13 mouse cellular contexts compared by ENCODE assay signal in genomic region chr2:9433110-9433940, GRCm38 (mm10).
DNase-seq lines count a peak whose midpoint lies in the region; ATAC-seq lines count a peak whose summit lies in the region.
"Had no signal": no experiment of that assay in that cellular context is flagged by ENCODE, and none has a peak within 500 bp of the region (broad histone marks: within the 10 kb centered on the region; RNA-seq: fewer than 3 reads in every experiment).

No protein-coding gene starts in this region.

- ATAC-seq in heart, embryonic 16.5 days (replicated peaks; ENCODE audit: extremely low read depth, insufficient read depth, low FRiP score) = no peak
- 0 out of 2 replicates have a peak, but pooled peaks have one; percentile 41 for ATAC-seq in neural tube, embryonic 15.5 days (ENCODE audit: low FRiP score)

- H3K9me3 ChIP-seq in heart, embryonic 16.5 days (replicated peaks; ENCODE audit: control insufficient read depth, low read length) = no peaks in the 10 kb centered on the region
- H3K9me3 ChIP-seq in neural tube, embryonic 15.5 days (replicated peaks) = no peaks in the 10 kb centered on the region
- H3K9me3 ChIP-seq: limb, embryonic 15.5 days had no signal

- no peak for DNase-seq in heart, adult 9 months (ENCODE audit: low spot score in 2 of 2)
- no peak for DNase-seq in neural tube, embryonic 10.5 days (ENCODE audit: extremely low spot score, low spot score)
- peak; percentile 28 to 36 for DNase-seq in layer of hippocampus, adult 18-20 months (ENCODE audit: low spot score in 2 of 2)
- peak; percentile 2 for DNase-seq in retina, embryonic 14.5 days (ENCODE audit: low spot score)
- no peak for DNase-seq in ovary, postnatal 36 days (ENCODE audit: low spot score)
- no peak for DNase-seq in thymus, postnatal 4 days
- DNase-seq: adrenal gland, adult 8-10 months; cerebellum, postnatal 36 days; kidney, adult 2 months; thymus, postnatal 36 days had no signal

- H3K4me1 ChIP-seq in heart, embryonic 16.5 days (ENCODE audit: control insufficient read depth, insufficient read depth, low read length) = no peaks in the 10 kb centered on the region
- H3K4me1 ChIP-seq in neural tube, embryonic 15.5 days = peaks cover 3% of the 10 kb centered on the region; the same call in 1 of the 2 replicates
- H3K4me1 ChIP-seq: limb, embryonic 15.5 days had no signal

- peak overlapping the region; percentile 36; the same call in 1 of the 2 replicates for H3K4me2 ChIP-seq in heart, embryonic 16.5 days (ENCODE audit: low read depth, low read length)
- H3K4me2 ChIP-seq in neural tube, embryonic 15.5 days = peak overlapping the region; percentile 26
- H3K4me2 ChIP-seq: limb, embryonic 15.5 days had no signal

- H3K27me3 ChIP-seq in heart, embryonic 16.5 days (ENCODE audit: control insufficient read depth, insufficient read depth, low read length) = no peaks in the 10 kb centered on the region
- no peaks in the 10 kb centered on the region for H3K27me3 ChIP-seq in neural tube, embryonic 15.5 days (replicated peaks)
- H3K27me3 ChIP-seq: limb, embryonic 15.5 days had no signal

- no peak overlapping the region for H3K4me3 ChIP-seq in heart, embryonic 16.5 days (ENCODE audit: low read length)
- no peak overlapping the region for H3K4me3 ChIP-seq in neural tube, embryonic 15.5 days (replicated peaks)
- H3K4me3 ChIP-seq: limb, embryonic 15.5 days had no signal

- H3K36me3 ChIP-seq in heart, embryonic 16.5 days (ENCODE audit: control insufficient read depth, insufficient read depth) = no peaks in the 10 kb centered on the region
- no peaks in the 10 kb centered on the region for H3K36me3 ChIP-seq in neural tube, embryonic 15.5 days
- H3K36me3 ChIP-seq: limb, embryonic 15.5 days had no signal

- 19% methylated on average over 17 of the region's 17 CpGs for WGBS in heart, embryonic 16.5 days
- WGBS in neural tube, embryonic 15.5 days = 38% methylated on average over 17 of the region's 17 CpGs

- no peak overlapping the region for H3K27ac ChIP-seq in heart, embryonic 16.5 days (ENCODE audit: low read length)
- H3K27ac ChIP-seq in neural tube, embryonic 15.5 days (replicated peaks) = no peak overlapping the region
- H3K27ac ChIP-seq: limb, embryonic 15.5 days had no signal

- H3K9ac ChIP-seq in heart, embryonic 16.5 days (ENCODE audit: low read length) = no peak overlapping the region
- H3K9ac ChIP-seq in neural tube, embryonic 15.5 days (replicated peaks) = no peak overlapping the region
- H3K9ac ChIP-seq: limb, embryonic 15.5 days had no signal

Comparison
In these comparisons a context has a peak if more than half of its experiments do, and no peak if none do; other contexts are left out.
1. DNase-seq: peak in layer of hippocampus, adult 18-20 months (2 of 2) and retina, embryonic 14.5 days (single experiment); none in heart, adult 9 months (0 of 2), neural tube, embryonic 10.5 days (single experiment), ovary, postnatal 36 days (single experiment) and thymus, postnatal 4 days (single experiment).